Mouse (Mus musculus): ENCODE measurements around the gene Rfc2.
"Not testable (repeated sequence)": the region's sequence is repeated elsewhere in the genome, so short reads cannot be mapped to it uniquely, and the experiment has no call there.

Rfc2 gene

GRCm38 (mm10) chr5:134611810-134612521 is 30.8 kb downstream of the Rfc2 start:
- DNase-seq, result no peak

- DNase-seq, result no peak
These were observed 32.6 kb downstream of the Rfc2 start for GRCm38 (mm10) chr5:134613727-134614126.

GRCm38 (mm10) chr5:134614296-134614695 is 33.1 kb downstream of the Rfc2 start:
- DNase-seq, result no peak

- peak; percentile 54 for DNase-seq
These were observed 33.6 kb downstream of the Rfc2 start, which contains the start of gene Lat2 for GRCm38 (mm10) chr5:134614802-134615201. Gene Lat2 (minus strand): TSS chr5:134615025.

- no peak for DNase-seq
These were observed 34.2 kb downstream of the Rfc2 start for GRCm38 (mm10) chr5:134615380-134615779.

- no peak for DNase-seq
These were observed 34.6 kb downstream of the Rfc2 start for GRCm38 (mm10) chr5:134615780-134616179.

- peak; percentile 60 for DNase-seq
These were observed 35.9 kb downstream of the Rfc2 start for GRCm38 (mm10) chr5:134617071-134617470.

GRCm38 (mm10) chr5:134620457-134620856 is 39.3 kb downstream of the Rfc2 start:
- DNase-seq, result no peak

- no peak for DNase-seq
These were observed 40.0 kb downstream of the Rfc2 start for GRCm38 (mm10) chr5:134621099-134621640.

- DNase-seq, result peak; percentile 48
These were observed 40.9 kb downstream of the Rfc2 start for GRCm38 (mm10) chr5:134622069-134622468.

GRCm38 (mm10) chr5:134629508-134629907 is 48.3 kb downstream of the Rfc2 start:
- no peak for DNase-seq

- no peak for DNase-seq
These were observed 49.7 kb downstream of the Rfc2 start for GRCm38 (mm10) chr5:134630835-134631234.

- no peak for DNase-seq
These were observed 51.7 kb downstream of the Rfc2 start for GRCm38 (mm10) chr5:134632841-134633240.

- DNase-seq, result no peak
These were observed 56.7 kb downstream of the Rfc2 start for GRCm38 (mm10) chr5:134637820-134638367.

- DNase-seq, result no peak
These were observed 57.5 kb downstream of the Rfc2 start for GRCm38 (mm10) chr5:134638461-134639268.

GRCm38 (mm10) chr5:134639269-134639682 is 58.1 kb downstream of the Rfc2 start, which contains the start of gene Eif4h:
Gene Eif4h (minus strand): TSS chr5:134639490.
- DNase-seq, result peak; percentile 97

- no peak for DNase-seq
These were observed 59.2 kb downstream of the Rfc2 start for GRCm38 (mm10) chr5:134640371-134640770.

- DNase-seq, result no peak
These were observed 63.0 kb downstream of the Rfc2 start for GRCm38 (mm10) chr5:134644121-134644520.

- DNase-seq, result no peak
These were observed 63.5 kb downstream of the Rfc2 start for GRCm38 (mm10) chr5:134644643-134645118.

GRCm38 (mm10) chr5:134646461-134646860 is 65.3 kb downstream of the Rfc2 start:
- DNase-seq, result no peak

GRCm38 (mm10) chr5:134647394-134647793 is 66.2 kb downstream of the Rfc2 start:
- no peak for DNase-seq

GRCm38 (mm10) chr5:134648976-134649375 is 67.8 kb downstream of the Rfc2 start:
- not testable (repeated sequence) for DNase-seq

GRCm38 (mm10) chr5:134650926-134651325 is 69.8 kb downstream of the Rfc2 start:
- no peak for DNase-seq
